Mouse (Mus musculus) intestine, embryonic 15.5 days (tissue): Measurements from ENCODE around the gene Hif3a. TPM values are rescaled to one million over a fixed set of nuclear protein-coding genes. Genes with fewer than 3 reads are reported as not detected.

ENCODE experiments used
- ATAC-seq: fragments of 200-750 bp; cut with Nextera tagmentation; 2 replicates; pipeline ENCODE4 v1.8.0; 2017; ENCODE audit warnings: moderate TSS enrichment, moderate library complexity
- H3K27ac ChIP-seq: fragments of 300-500 bp; sonication (generic); 2 replicates; pipeline ENCODE4 v1.5.1; 2015; ENCODE audit warnings: mild to moderate bottlenecking, inconsistent platforms
- H3K27me3 ChIP-seq: fragments of 300-500 bp; sonication (generic); replicated peaks from 2 replicates; pipeline ENCODE4 v1.6.1; 2015; ENCODE audit warnings: inconsistent platforms
- H3K36me3 ChIP-seq: fragments of 300-500 bp; sonication (generic); 2 replicates; pipeline ENCODE4 v1.6.1; 2015; ENCODE audit warnings: inconsistent platforms
- H3K4me1 ChIP-seq: fragments of 300-500 bp; sonication (generic); replicated peaks from 2 replicates; pipeline ENCODE4 v1.6.1; 2015; ENCODE audit warnings: inconsistent platforms
- H3K4me2 ChIP-seq: fragments of 300-500 bp; sonication (generic); replicated peaks from 2 replicates; pipeline ENCODE4 v1.6.1; 2015; ENCODE audit warnings: mild to moderate bottlenecking, inconsistent platforms
- H3K4me3 ChIP-seq: fragments of 300-500 bp; sonication (generic); replicated peaks from 2 replicates; pipeline ENCODE4 v1.5.1; 2015; ENCODE audit warnings: inconsistent platforms
- H3K9ac ChIP-seq: fragments of 300-500 bp; sonication (generic); 2 replicates; pipeline ENCODE4 v1.6.1; 2015; ENCODE audit warnings: inconsistent platforms
- H3K9me3 ChIP-seq: fragments of 300-500 bp; sonication (generic); 2 replicates; pipeline ENCODE4 v1.6.1; 2016; ENCODE audit warnings: inconsistent platforms
- WGBS: fragments of 180-500 bp; shearing (Covaris S2); methylation state at CpG from one replicate; pipeline ENCODE4 v1.1.7; 2015; 5-methylcytosine and 5-hydroxymethylcytosine counted together
- polyA plus RNA-seq: library from polyadenylated mRNA; unstranded; fragments of >200 nt; fragmentation: Nextera tagmentation; extraction: Ambion mirVana; gene quantifications from 2 replicates; pipeline ENCODE4 v1.2.1, GENCODE M21; 2015

Gene Hif3a
- polyA plus RNA-seq, 1 experiment from 2014 or later: 66.7 TPM

DNA sequence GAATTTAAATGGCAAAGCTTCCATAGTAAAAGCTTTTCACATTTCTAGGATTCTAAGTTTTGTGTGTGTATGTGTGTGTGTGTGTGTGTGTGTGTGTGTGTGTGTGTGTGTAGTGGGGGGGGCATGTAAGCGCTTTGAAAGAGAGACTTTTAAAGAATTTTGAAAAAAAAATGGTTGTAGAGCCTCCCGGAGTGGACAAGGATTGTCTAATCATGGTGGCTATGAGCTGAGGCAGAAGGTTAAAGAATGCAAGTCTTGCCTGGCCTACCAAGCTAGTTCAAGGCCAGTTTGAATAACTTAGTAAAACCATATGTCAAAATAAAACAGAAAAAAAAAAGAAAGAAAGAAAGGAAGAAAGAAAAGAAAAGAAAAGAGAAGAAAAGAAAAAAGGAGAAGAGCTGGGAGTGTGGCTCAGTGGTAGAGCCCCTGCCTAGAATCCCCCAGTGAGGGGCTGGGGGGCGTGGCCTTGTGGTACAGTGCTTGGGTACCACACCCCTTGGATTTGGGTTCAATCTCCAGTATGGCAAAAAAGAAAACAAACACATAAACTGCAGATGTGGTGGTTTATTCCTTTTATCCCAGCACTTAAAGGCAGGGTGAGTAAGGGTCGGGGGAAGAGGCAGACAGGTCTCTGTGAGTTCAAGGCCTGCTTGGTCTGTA is 6.8 kb downstream of the Hif3a start:
- no peak overlapping the region; the same call in 1 of the 2 replicates for H3K9ac ChIP-seq
- WGBS: 82% methylated on average over 4 of the region's 4 CpGs

GRCm38 (mm10) chr7:17054325-17054989 is 7.8 kb downstream of the Hif3a start:
- peaks cover 23% of the 10 kb centered on the region for H3K4me1 ChIP-seq
- no peak for ATAC-seq
- H3K27me3 ChIP-seq: no peaks in the 10 kb centered on the region
- no peak overlapping the region for H3K4me2 ChIP-seq
- no peak overlapping the region for H3K9ac ChIP-seq
- 93% methylated on average over 16 of the region's 16 CpGs for WGBS
- no peak overlapping the region for H3K27ac ChIP-seq
- H3K4me3 ChIP-seq: no peak overlapping the region
- H3K36me3 ChIP-seq: peaks cover 24% of the 10 kb centered on the region
- H3K9me3 ChIP-seq: no peaks in the 10 kb centered on the region

More for the DNA sequence above, 6.8 kb downstream of the Hif3a start:
- H3K27ac ChIP-seq: no peak overlapping the region
- H3K4me3 ChIP-seq: peak overlapping the region; percentile 51
- H3K36me3 ChIP-seq: peaks cover 17% of the 10 kb centered on the region
- no peaks in the 10 kb centered on the region for H3K27me3 ChIP-seq
- H3K4me1 ChIP-seq: peaks cover 30% of the 10 kb centered on the region
- peak overlapping the region; percentile 72 for H3K4me2 ChIP-seq
- no peak for ATAC-seq
- H3K9me3 ChIP-seq: no peaks in the 10 kb centered on the region

- Histone ChIP-seq H3K4me1 (peaks cover 7% of the 10 kb centered on the region), H3K4me3 (no peak overlapping the region), H3K9me3 (no peaks in the 10 kb centered on the region), H3K9ac (no peak overlapping the region), H3K27ac (no peak overlapping the region), H3K4me2 (no peak overlapping the region), H3K27me3 (no peaks in the 10 kb centered on the region), H3K36me3 (peaks cover 40% of the 10 kb centered on the region)
- ATAC-seq: peak; percentile 29
- WGBS: 14% methylated on average over 17 of the region's 17 CpGs
These were observed 11.2 kb downstream of the Hif3a start for GRCm38 (mm10) chr7:17050933-17051594.

DNA sequence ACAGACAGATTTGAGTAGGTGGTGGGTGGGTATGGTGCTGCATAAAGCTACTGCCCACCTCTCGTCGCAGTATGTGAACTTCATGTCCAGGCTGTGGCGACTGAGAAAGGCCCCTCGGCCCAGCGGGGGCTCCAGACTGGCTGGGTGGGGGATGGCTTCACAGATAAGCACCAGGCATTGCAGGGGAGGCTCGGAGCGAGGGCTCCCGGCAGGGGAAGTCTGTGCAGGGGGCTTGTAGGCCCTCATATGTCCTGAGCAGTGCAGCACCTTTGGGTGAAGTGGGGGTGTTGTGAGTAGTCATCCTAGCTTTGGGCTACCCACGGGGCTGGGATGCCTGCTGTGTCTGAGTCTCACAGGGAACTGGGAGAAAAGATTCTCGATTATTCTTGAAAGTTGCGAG is 11.7 kb downstream of the Hif3a start:
- Histone ChIP-seq H3K4me2 (no peak overlapping the region), H3K9me3 (no peaks in the 10 kb centered on the region), H3K9ac (no peak overlapping the region), H3K36me3 (peaks cover 43% of the 10 kb centered on the region), H3K4me1 (peaks cover 4% of the 10 kb centered on the region), H3K27me3 (no peaks in the 10 kb centered on the region), H3K27ac (no peak overlapping the region), H3K4me3 (no peak overlapping the region)
- 71% methylated on average over 11 of the region's 11 CpGs for WGBS
- peak; percentile 18; the same call in 1 of the 2 replicates for ATAC-seq

DNA sequence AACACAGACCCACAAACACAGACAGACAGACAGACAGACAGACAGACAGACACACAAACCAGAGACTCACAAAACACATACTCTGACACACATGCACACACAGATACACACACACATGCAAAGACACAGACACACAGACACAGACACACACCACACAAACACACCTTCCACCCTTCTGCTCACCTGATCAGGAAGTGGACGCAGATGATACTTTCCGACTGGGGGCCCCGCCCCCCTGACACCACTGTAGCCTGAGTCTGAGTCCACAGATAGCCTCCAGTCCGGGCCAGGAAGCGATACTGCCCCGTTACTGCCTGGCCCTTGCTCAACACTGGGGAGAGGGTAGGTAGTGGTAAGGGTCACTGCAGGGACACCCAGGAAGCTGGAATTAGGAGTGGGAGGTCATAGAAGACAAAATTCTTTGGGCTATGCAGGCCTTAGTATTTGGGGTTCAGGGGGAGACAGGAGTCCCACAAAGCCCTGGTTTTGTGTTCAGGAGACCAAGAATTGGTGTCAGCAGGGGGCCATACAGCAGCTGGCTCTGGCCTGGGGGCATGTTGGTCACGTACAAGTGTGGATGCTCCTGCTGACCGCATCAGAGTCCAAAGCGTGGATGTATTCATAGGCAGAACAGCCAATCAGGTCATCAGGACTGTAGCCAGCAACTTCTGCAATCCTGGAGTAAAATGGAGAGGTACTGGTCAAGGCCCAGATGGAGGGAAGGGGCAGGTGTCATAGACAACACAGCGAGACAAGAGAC is 13.6 kb downstream of the Hif3a start:
- Histone ChIP-seq H3K36me3 (peaks cover 52% of the 10 kb centered on the region), H3K27ac (no peak overlapping the region), H3K9ac (0 out of 2 replicates have a peak overlapping the region, but pooled peaks have one; percentile 2), H3K4me3 (no peak overlapping the region), H3K27me3 (no peaks in the 10 kb centered on the region), H3K4me2 (no peak overlapping the region), H3K9me3 (no peaks in the 10 kb centered on the region), H3K4me1 (peaks cover 4% of the 10 kb centered on the region; the same call in 1 of the 2 replicates)
- no peak for ATAC-seq
- 85% methylated on average over 10 of the region's 10 CpGs for WGBS

- no peak overlapping the region for H3K4me3 ChIP-seq
- H3K27ac ChIP-seq: no peak overlapping the region
- 88% methylated on average over 5 of the region's 5 CpGs for WGBS
- H3K9ac ChIP-seq: no peak overlapping the region
- H3K4me2 ChIP-seq: no peak overlapping the region
- ATAC-seq: no peak
- no peaks in the 10 kb centered on the region for H3K27me3 ChIP-seq
- peaks cover 60% of the 10 kb centered on the region for H3K36me3 ChIP-seq
- H3K9me3 ChIP-seq: no peaks in the 10 kb centered on the region
- peaks cover 4% of the 10 kb centered on the region; the same call in 1 of the 2 replicates for H3K4me1 ChIP-seq
These were observed 15.1 kb downstream of the Hif3a start for GRCm38 (mm10) chr7:17047041-17047682.

GRCm38 (mm10) chr7:17045743-17046142 is 16.5 kb downstream of the Hif3a start:
- Histone ChIP-seq H3K36me3 (peaks cover 63% of the 10 kb centered on the region), H3K4me1 (no peaks in the 10 kb centered on the region), H3K27me3 (no peaks in the 10 kb centered on the region), H3K4me2 (no peak overlapping the region), H3K4me3 (no peak overlapping the region), H3K9ac (no peak overlapping the region), H3K27ac (no peak overlapping the region), H3K9me3 (no peaks in the 10 kb centered on the region)
- ATAC-seq: no peak
- WGBS: 51% methylated on average over 1 of the region's 1 CpGs

- H3K27me3 ChIP-seq: no peaks in the 10 kb centered on the region
- H3K4me2 ChIP-seq: no peak overlapping the region
- H3K9ac ChIP-seq: no peak overlapping the region
- H3K36me3 ChIP-seq: peaks cover 67% of the 10 kb centered on the region
- 94% methylated on average over 7 of the region's 7 CpGs for WGBS
- no peaks in the 10 kb centered on the region for H3K4me1 ChIP-seq
- H3K27ac ChIP-seq: no peak overlapping the region
- H3K4me3 ChIP-seq: no peak overlapping the region
- no peak for ATAC-seq
- no peaks in the 10 kb centered on the region for H3K9me3 ChIP-seq
These were observed 22.9 kb downstream of the Hif3a start for GRCm38 (mm10) chr7:17039373-17039772.

DNA sequence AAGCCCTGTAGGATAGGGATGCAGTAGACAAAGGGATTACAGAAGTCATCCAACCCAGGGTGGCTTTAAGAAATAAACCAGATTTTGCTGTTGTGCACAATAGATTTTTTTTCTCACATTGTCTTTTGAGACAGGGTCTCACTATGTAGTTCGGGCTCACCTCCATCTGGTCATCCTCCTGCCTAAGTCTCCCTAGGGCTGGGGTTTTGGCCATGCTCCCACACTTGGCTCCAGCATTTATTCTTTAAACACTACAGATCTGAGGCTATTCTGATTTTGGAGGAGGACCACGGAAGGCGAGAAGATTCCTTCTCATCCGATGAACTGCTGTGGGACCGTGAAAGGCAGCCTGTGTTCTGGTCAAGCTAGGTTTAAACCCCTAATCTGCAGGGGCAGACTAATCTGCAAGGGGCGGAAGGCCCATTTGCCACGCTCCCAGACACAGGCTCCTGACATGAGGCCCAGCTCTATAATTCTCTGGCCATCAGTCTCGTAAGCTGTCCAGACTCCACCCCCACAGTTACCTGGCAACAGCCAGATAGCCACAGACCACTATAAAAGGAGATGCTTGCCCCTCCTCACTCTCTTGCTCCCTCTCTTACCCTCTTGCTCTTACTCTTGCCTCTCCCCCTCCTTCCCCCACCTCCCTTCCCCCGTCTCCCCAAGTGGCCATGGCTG is 24.1 kb downstream of the Hif3a start:
- H3K27me3 ChIP-seq: no peaks in the 10 kb centered on the region
- peaks cover 65% of the 10 kb centered on the region for H3K36me3 ChIP-seq
- 59% methylated on average over 9 of the region's 9 CpGs for WGBS
- no peak; the same call in 1 of the 2 replicates for ATAC-seq
- no peak overlapping the region for H3K9ac ChIP-seq
- no peak overlapping the region for H3K27ac ChIP-seq
- H3K4me3 ChIP-seq: no peak overlapping the region
- no peaks in the 10 kb centered on the region for H3K9me3 ChIP-seq
- no peaks in the 10 kb centered on the region for H3K4me1 ChIP-seq
- no peak overlapping the region for H3K4me2 ChIP-seq

DNA sequence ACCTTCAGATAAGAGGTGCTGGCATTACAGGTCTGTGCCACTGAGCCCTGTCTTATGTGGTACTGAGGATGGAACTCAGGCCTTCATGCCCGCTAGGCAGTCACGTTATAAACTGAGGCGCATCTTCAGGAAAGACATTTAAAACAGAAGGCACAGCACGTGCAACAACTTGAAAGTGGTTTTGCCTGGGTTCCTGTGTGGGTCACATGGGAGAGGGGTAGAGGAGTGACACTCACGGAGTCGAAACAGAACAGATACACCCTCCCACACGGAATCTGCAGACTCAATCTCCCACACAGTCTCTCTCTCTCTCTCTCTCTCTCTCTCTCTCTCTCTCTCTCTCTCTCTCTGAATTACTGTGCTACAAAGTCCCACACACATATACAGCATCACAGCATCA is 32.0 kb downstream of the Hif3a start:
- H3K27ac ChIP-seq: no peak overlapping the region
- H3K9ac ChIP-seq: no peak overlapping the region
- H3K4me1 ChIP-seq: peaks cover 24% of the 10 kb centered on the region
- 74% methylated on average over 7 of the region's 7 CpGs for WGBS
- H3K9me3 ChIP-seq: no peaks in the 10 kb centered on the region
- no peak overlapping the region for H3K4me3 ChIP-seq
- no peak for ATAC-seq
- no peak overlapping the region for H3K4me2 ChIP-seq
- H3K36me3 ChIP-seq: peaks cover 32% of the 10 kb centered on the region
- no peaks in the 10 kb centered on the region for H3K27me3 ChIP-seq

DNA sequence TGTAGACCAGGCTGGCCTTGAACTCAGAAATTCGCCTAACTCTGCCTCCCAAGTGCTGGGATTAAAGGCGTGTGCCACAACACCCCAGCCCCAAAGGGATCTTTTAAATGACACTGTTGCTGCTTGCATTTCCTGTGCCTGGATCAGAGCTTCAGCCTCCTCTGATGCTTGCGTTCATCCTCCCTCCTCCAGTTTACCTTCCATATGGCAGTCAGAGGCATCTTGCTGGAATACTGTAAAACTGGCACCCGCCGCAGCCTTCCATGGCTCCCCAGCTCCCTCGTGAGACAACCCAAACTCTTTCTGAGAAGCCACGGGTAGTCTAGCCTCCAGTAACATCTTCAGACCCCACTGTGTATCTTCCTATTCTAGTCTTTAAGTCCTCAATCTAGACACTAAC is 33.3 kb downstream of the Hif3a start:
- Histone ChIP-seq H3K4me3 (no peak overlapping the region), H3K9ac (no peak overlapping the region), H3K27me3 (no peaks in the 10 kb centered on the region), H3K4me1 (peaks cover 37% of the 10 kb centered on the region), H3K9me3 (no peaks in the 10 kb centered on the region), H3K36me3 (peaks cover 20% of the 10 kb centered on the region), H3K27ac (peak overlapping the region; percentile 92; the same call in 1 of the 2 replicates), H3K4me2 (no peak overlapping the region)
- WGBS: 75% methylated on average over 7 of the region's 7 CpGs
- ATAC-seq: no peak
